In the genomic region with DNA sequence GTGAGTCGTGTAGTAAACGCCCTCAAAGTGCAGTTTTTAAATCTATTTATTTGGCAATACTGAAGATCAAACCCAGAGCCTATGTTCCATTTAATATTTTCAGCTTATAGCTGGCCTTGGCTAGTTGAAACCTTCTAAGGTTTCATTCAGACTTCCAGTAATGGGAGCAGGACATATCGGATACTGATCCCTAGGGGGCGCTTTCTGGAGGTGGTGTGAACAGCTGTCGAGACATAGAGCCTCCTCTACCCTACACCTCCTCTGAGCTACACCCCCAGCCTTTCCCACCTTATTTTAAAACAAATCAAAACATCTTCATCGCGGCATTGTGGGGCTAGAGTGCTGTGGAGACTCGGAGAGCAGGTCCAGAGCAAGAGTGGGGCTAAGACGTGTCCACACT, we compare ENCODE assay signal across 23 mouse cellular contexts. TPM values are rescaled to one million over a fixed set of nuclear protein-coding genes. Genes with fewer than 3 reads are reported as not detected.
DNase-seq lines count a peak whose midpoint lies in the region; ATAC-seq and TF ChIP-seq lines count a peak whose summit lies in the region.
"Had no signal": no experiment of that assay in that cellular context is flagged by ENCODE, and none has a peak within 500 bp of the region (broad histone marks: within the 10 kb centered on the region; RNA-seq: fewer than 3 reads in every experiment).

No protein-coding gene starts in this region.

- H3K27ac ChIP-seq in heart, adult 2 months, result no peak overlapping the region
- H3K27ac ChIP-seq in heart, embryonic 12.5 days (ENCODE audit: poor library complexity, severe bottlenecking), result no peak overlapping the region
- no peak overlapping the region for H3K27ac ChIP-seq in thymus, adult 2 months (ENCODE audit: control insufficient read depth, insufficient read depth, low read length)
- H3K27ac ChIP-seq in cerebellum, adult 2 months (ENCODE audit: insufficient read depth, low read length), result no peak overlapping the region
- H3K27ac ChIP-seq: embryonic facial prominence, embryonic 10.5 days; hindbrain, embryonic 15.5 days; layer of hippocampus, adult 2 months; limb, embryonic 12.5 days; liver, embryonic 13.5 days; midbrain, embryonic 13.5 days had no signal

- H3K4me3 ChIP-seq in heart, adult 2 months, result no peak overlapping the region
- no peak overlapping the region for H3K4me3 ChIP-seq in heart, embryonic 12.5 days
- no peak overlapping the region for H3K4me3 ChIP-seq in thymus, adult 2 months (ENCODE audit: control insufficient read depth, insufficient read depth, low read length)
- H3K4me3 ChIP-seq in cerebellum, adult 2 months (replicated peaks; ENCODE audit: insufficient read depth, low read depth, low read length), result no peak overlapping the region
- H3K4me3 ChIP-seq: embryonic facial prominence, embryonic 10.5 days; hindbrain, embryonic 15.5 days; layer of hippocampus, adult 2 months; limb, embryonic 12.5 days; liver, embryonic 13.5 days; midbrain, embryonic 13.5 days had no signal

- intact Hi-C loops in heart, adult 2 months (cut with DNase I), result no loop called here

- no peaks in the 10 kb centered on the region for H3K36me3 ChIP-seq in heart, adult 2 months (ENCODE audit: control insufficient read depth, insufficient read depth, low read length)
- H3K36me3 ChIP-seq in heart, embryonic 12.5 days, result no peaks in the 10 kb centered on the region
- H3K36me3 ChIP-seq in thymus, adult 2 months (ENCODE audit: control insufficient read depth, insufficient read depth, low read length), result no peaks in the 10 kb centered on the region
- H3K36me3 ChIP-seq: embryonic facial prominence, embryonic 10.5 days; hindbrain, embryonic 15.5 days; limb, embryonic 12.5 days; liver, embryonic 13.5 days; midbrain, embryonic 13.5 days had no signal

- no peaks in the 10 kb centered on the region for H3K9me3 ChIP-seq in heart, embryonic 12.5 days (replicated peaks)
- H3K9me3 ChIP-seq: embryonic facial prominence, embryonic 10.5 days; hindbrain, embryonic 15.5 days; limb, embryonic 12.5 days; liver, embryonic 13.5 days; midbrain, embryonic 13.5 days had no signal

- WGBS in heart, adult 2 months, result 57% methylated on average over 9 of the region's 9 CpGs
- 59% methylated on average over 9 of the region's 9 CpGs for WGBS in heart, embryonic 12.5 days
- 81% methylated on average over 9 of the region's 9 CpGs for WGBS in thymus, adult 2 months
- 70% methylated on average over 9 of the region's 9 CpGs for WGBS in cerebellum, adult 2 months

- 0 out of 2 replicates have a peak, but pooled peaks have one; percentile 2 for TF ChIP-seq CTCF in heart, adult 2 months (IDR thresholded peaks at IDR 0.05)
- no peak for TF ChIP-seq CTCF in thymus, adult 2 months (IDR thresholded peaks at IDR 0.05; ENCODE audit: borderline replicate concordance, control insufficient read depth, extremely low read depth, insufficient read depth, low read length, poor library complexity)
- TF ChIP-seq CTCF in cerebellum, adult 2 months (IDR thresholded peaks at IDR 0.05; ENCODE audit: borderline replicate concordance, insufficient read depth, low read depth, low read length), result no peak

- no peak for ATAC-seq in heart, embryonic 12.5 days (ENCODE audit: insufficient number of reproducible peaks, low FRiP score)
- ATAC-seq in granulocyte monocyte progenitor cell, adult 5-6 weeks (replicated peaks; ENCODE audit: poor library complexity, severe bottlenecking), result 0 out of 2 replicates have a peak, but pooled peaks have one; percentile 27
- ATAC-seq: CD4-positive, CD25-positive, alpha-beta regulatory T cell, adult 4 months; forebrain, postnatal 0 days; midbrain, embryonic 13.5 days had no signal

- TF ChIP-seq POLR2A in heart, adult 2 months (IDR thresholded peaks at IDR 0.05; ENCODE audit: insufficient read depth, low read depth, low read length), result no peak
- no peak for TF ChIP-seq POLR2A in thymus, adult 2 months (IDR thresholded peaks at IDR 0.05; ENCODE audit: control insufficient read depth, extremely low read depth, insufficient read depth, low read length, poor library complexity)
- TF ChIP-seq POLR2A in cerebellum, adult 2 months (IDR thresholded peaks at IDR 0.05; ENCODE audit: borderline replicate concordance, insufficient read depth, low read length), result no peak

- no peak for TF ChIP-seq EP300 in heart, adult 2 months (IDR thresholded peaks at IDR 0.05; ENCODE audit: insufficient read depth, low read depth, low read length)

- no peak for DNase-seq in heart, adult 2 months
- DNase-seq in thymus, adult 2 months, result peak; percentile 23
- DNase-seq in thymus, postnatal 10 days (ENCODE audit: low spot score in 2 of 2), result no peak
- DNase-seq in cerebellum, postnatal 4 days (ENCODE audit: low spot score in 2 of 2), result no peak
- DNase-seq in cerebellum, adult 2 months, result no peak
- DNase-seq: adrenal gland, postnatal 14 days; cerebellum, adult 9-11 months; forebrain, postnatal 0 days; gastrocnemius, postnatal 36 days; heart, postnatal 4 days; kidney, adult 9 months; kidney, postnatal 25 days; liver, embryonic 13.5 days; lung, postnatal 10 days; thymus, postnatal 36 days had no signal

- no peak overlapping the region for H3K4me2 ChIP-seq in heart, embryonic 12.5 days
- H3K4me2 ChIP-seq: hindbrain, embryonic 15.5 days; limb, embryonic 12.5 days; liver, embryonic 13.5 days; midbrain, embryonic 13.5 days had no signal

- H3K9ac ChIP-seq in heart, adult 2 months (ENCODE audit: low read depth, low read length), result no peak overlapping the region
- no peak overlapping the region for H3K9ac ChIP-seq in heart, embryonic 12.5 days
- H3K9ac ChIP-seq: forebrain, postnatal 0 days; hindbrain, embryonic 15.5 days; limb, embryonic 12.5 days; liver, embryonic 13.5 days; midbrain, embryonic 13.5 days had no signal

- H3K27me3 ChIP-seq in heart, adult 2 months (ENCODE audit: control insufficient read depth, insufficient read depth, low read length), result no peaks in the 10 kb centered on the region
- no peaks in the 10 kb centered on the region for H3K27me3 ChIP-seq in heart, embryonic 12.5 days (replicated peaks)
- no peaks in the 10 kb centered on the region for H3K27me3 ChIP-seq in thymus, adult 2 months (ENCODE audit: control insufficient read depth, insufficient read depth, low read length)
- no peaks in the 10 kb centered on the region for H3K27me3 ChIP-seq in cerebellum, adult 2 months (ENCODE audit: control insufficient read depth, insufficient read depth, low read length)
- H3K27me3 ChIP-seq: hindbrain, embryonic 15.5 days; limb, embryonic 12.5 days; liver, embryonic 13.5 days; midbrain, embryonic 13.5 days had no signal

- no peaks in the 10 kb centered on the region for H3K79me2 ChIP-seq in heart, adult 2 months (replicated peaks; ENCODE audit: control insufficient read depth, insufficient read depth, low read length)

- no peaks in the 10 kb centered on the region for H3K4me1 ChIP-seq in heart, adult 2 months (ENCODE audit: control insufficient read depth, insufficient read depth, low read length)
- no peaks in the 10 kb centered on the region for H3K4me1 ChIP-seq in heart, embryonic 12.5 days (replicated peaks)
- H3K4me1 ChIP-seq in thymus, adult 2 months (replicated peaks; ENCODE audit: control insufficient read depth, insufficient read depth, low read length), result peaks cover 6% of the 10 kb centered on the region
- no peaks in the 10 kb centered on the region for H3K4me1 ChIP-seq in cerebellum, adult 2 months (ENCODE audit: control insufficient read depth, insufficient read depth, low read length)
- H3K4me1 ChIP-seq: hindbrain, embryonic 15.5 days; limb, embryonic 12.5 days; liver, embryonic 13.5 days; midbrain, embryonic 13.5 days had no signal

RNA-seq across cellular contexts. Expression of gene Slc23a4, which starts 7.5 kb away (rescaled TPM):
- total RNA-seq in heart, adult 2 months (2021), result under 1 TPM; 0.16 to 0.21 TPM
- polyA plus RNA-seq in heart, adult 2 months (2012; rRNA removed), result 0.55 and 0.76 TPM in 2 replicates
- polyA plus RNA-seq in heart, embryonic 12.5 days (2016; fragmentation: Nextera tagmentation; extraction: Ambion mirVana), result 0.18 and 0.33 TPM in 2 replicates
- polyA plus RNA-seq in thymus, adult 2 months (2012; rRNA removed), result 8.1 and 11.1 TPM in 2 replicates
- total RNA-seq in granulocyte monocyte progenitor cell, adult 5-6 weeks (2014; fragmentation: Nextera tagmentation), result 2.1 TPM in 1 of 2 replicates, not detected in the other
- total RNA-seq in granulocyte monocyte progenitor cell, adult 5-6 weeks (2017), result 0.52 and 0.65 TPM in 2 replicates
- polyA plus RNA-seq in cerebellum, adult 2 months (2012; rRNA removed), result 0.46 and 0.70 TPM in 2 replicates
- total RNA-seq: gastrocnemius, postnatal 36 days had no signal
